Mouse (Mus musculus) gastrocnemius, adult 18-20 months (tissue): ENCODE data around the gene Macrod2. TPM values are rescaled to one million over a fixed set of nuclear protein-coding genes. Genes with fewer than 3 reads are reported as not detected.
A peak's percentile ranks its signal among the peaks of the same experiment; 100 is the strongest.

Experiments
- DNase-seq: peaks from one replicate; pipeline ENCODE4 v3.0.0; 2021; ENCODE audit warnings: low spot score
- total RNA-seq, 2 experiments: library from RNA; stranded (reverse); gene quantifications; 2 replicates each; pipeline ENCODE4 v1.2.3; 2021

Gene Macrod2
- total RNA-seq, 2 experiments from 2014 or later = 16.6 to 19.0 TPM

DNA sequence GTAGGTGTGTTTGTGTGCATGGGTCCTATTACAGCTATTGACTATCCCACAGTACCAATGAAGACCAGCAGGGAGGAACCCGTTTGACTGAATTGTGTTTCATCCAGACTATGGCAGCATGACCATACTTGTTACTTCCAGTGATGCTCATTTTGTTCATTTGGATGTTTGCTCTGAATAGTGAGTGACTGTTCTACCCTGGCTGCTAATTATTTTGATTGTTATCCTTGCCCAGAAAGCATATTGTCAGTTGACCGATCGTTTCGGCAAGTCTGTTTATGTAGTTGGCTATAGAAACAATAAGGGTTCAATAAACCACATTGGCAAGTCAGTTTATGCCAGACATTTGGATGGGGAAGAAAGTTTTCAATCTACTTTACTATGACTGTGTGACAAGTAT lies 510.2 kb downstream of the Macrod2 start:
- DNase-seq = no peak

DNA sequence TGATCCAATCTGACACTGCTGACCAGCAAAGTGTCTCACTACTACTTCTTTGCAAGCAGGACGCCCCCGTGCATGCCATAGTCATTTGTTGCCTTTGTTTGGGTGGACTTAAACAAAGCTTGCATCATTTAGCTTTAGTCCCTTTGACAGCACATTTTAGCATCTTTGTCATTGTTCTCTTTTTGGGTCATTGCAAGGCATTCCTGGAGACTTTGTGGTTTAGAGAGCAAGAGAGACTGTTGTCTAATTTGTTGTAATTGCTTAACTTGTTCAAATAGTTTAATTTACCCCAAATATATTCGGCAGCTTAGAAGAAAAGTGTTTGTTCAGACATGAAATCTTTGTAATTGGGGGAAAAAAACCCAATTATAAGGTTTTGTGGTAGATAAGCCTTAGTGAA lies 511.0 kb downstream of the Macrod2 start:
- no peak for DNase-seq

DNA sequence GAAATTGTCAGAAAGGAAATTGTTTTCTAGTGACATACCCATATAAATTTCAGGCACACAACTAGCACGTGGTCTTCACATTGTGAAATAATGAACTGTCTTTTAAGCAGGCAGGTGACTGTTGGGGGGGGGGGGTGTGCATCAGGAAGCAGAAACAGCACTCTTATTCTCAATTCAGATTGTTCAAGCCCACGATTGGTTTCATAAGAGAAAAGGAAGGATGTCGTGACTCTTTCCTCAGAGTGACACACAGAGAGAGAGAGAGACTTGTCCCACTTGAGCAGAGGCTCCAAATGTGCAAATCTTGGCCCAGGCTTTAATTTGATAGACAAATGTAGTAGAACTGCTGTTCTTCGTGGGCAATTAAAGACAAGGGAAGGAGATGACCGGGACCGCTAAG lies 516.4 kb downstream of the Macrod2 start:
- DNase-seq = no peak

DNA sequence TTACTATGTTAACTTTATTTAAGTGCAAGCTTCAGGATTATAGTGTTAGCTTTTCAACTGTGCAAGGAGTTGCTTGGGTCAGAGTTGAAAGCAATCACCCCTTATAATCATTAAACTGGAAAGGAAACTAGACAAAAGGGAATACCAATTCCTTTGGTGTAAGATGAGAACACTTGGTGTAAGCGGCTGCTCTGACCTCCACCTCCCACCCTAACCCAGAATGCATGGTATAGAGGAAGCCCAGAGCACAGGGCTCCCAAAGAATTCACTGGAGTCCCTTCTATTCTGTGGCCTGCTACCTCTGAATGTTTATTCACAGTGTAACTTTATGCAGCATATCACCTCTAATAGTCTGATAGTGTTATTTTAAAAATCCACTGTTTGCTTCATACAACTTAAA lies 517.1 kb downstream of the Macrod2 start:
- DNase-seq = no peak

DNA sequence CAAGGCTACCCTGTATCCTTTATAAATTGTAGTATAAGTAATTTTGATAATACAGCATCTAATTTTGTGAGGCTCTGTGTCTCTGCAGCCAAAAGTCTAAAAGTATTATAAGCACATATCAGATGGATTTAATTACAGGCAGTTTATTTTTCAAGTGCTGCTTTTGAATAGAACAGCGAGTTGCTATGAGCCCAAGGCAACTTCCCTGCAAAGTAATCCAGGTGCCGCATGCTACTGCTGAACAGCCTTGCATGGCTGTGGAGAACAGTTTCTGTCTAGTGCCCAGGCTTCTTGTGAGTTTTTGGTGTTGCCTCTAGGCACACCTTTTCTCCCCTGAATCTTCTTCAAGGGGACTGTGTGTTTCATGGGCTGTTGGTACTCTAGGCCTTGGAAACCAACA lies 517.8 kb downstream of the Macrod2 start:
- no peak for DNase-seq

DNA sequence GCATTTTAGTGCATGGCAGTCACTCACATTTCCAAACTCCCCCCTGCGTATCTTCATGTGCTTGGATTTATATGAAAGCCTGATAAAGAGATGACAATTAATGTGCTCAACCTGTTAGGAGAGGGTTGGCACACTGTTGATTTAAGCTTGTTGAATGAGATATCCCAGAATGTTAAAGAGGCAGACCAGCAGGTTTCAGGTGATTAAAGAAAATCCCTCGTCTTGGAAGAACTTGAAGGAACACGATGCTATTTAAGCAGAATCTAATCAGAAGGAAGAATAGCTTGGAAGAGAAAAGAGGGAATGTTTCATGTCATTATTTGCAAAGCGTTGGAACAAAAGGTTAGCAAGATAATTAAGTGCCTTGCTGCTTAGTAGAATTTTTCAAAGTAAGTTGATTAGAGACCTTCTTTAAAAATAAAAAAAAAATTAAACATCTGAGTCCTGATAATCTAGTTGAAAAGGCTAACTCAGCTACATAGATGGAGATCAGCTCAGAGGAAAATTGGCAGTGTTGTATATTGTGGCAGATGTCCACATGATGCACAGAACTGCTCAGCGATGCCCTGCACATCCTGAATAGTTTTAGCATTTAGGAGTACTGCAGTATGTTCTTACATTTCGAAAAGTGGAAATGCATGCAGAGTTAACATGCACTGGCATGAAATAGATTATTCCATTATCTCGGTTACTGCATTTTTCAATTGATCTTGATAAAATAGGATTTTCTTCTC lies 518.7 kb downstream of the Macrod2 start:
- no peak for DNase-seq

DNA sequence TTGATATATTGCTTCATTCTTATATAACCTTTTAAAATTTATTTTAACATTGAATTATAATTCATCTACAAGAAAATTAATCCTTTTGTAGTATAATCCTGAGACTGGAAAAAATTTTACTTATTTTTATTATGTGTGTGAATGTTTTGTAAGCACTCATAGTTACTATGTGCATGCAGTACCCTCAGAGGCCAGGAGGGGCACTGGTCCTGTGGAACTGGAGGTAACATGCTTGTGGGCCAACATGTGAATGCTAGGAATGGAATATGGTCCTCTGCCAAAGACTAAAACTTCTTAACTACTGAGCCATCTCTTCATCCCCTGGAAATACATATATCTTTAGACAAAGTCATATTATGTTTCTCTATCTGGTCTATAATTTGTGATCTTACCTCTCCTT lies 531.8 kb downstream of the Macrod2 start:
- DNase-seq = no peak

GRCm38 (mm10) chr2:140934483-140934882 lies 539.4 kb downstream of the Macrod2 start:
- DNase-seq = no peak

DNA sequence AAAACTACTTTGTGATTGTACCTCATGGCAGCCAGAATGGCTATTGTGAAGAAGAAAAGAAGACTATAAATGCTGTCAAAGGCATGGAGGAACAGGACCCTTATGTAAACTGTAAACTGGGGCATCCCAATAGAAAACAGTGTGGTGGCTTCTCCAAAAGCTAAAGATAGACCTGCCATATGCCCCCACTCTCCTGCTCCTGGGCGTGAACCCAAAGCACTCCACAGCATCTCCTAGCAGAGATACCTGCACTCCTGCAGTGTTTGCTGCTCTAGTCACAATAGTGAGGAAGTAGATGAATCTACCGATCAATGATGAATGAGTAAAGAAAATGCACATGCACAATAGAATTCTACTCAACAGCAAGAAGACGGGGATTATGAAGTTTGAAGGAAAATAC lies 554.4 kb downstream of the Macrod2 start:
- no peak for DNase-seq

DNA sequence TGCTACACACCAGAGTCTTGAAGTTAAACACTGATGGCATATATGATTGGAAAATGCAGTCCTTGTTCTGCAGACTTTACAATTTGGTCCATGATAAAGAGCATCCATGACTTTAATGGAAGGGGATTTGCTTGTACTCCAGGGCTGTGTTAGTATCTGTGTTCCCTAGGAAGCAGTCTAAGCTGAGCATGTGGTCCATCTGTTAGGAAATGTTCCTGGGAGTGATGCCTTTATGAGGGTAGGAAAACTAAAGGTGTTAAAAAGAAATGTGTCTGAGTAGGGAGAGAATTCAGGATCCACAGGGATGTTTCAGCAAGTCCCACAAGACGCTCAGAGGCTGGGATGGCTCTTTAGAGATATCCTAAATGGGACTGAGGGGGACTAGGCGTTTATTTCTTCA lies 564.1 kb downstream of the Macrod2 start:
- DNase-seq = no peak

GRCm38 (mm10) chr2:140970181-140970580 lies 575.1 kb downstream of the Macrod2 start:
- no peak for DNase-seq

GRCm38 (mm10) chr2:140971845-140972244 lies 576.7 kb downstream of the Macrod2 start:
- DNase-seq = no peak

- no peak for DNase-seq
These were observed 590.7 kb downstream of the Macrod2 start for GRCm38 (mm10) chr2:140985670-140986372.

GRCm38 (mm10) chr2:141003846-141004245 lies 608.7 kb downstream of the Macrod2 start:
- no peak for DNase-seq

DNA sequence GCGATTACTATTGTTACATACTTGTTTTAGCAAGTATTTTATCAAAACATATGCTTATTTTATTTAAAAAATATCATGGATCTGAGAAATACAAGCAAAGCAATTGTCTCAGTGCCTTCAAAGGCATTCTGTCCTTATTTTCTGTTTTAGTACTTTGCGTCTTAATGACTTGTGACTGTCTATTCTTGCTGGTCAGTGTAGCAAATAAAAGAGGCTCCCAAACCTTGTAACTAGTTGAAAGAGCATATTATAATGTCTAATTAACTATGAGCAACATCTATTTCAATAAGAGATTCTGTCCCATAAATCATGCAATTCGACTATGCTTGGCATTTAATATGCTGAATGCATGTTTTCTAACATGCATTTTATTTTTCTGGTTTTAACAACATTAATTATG lies 609.2 kb downstream of the Macrod2 start:
- no peak for DNase-seq

- no peak for DNase-seq
These were observed 610.5 kb downstream of the Macrod2 start for GRCm38 (mm10) chr2:141005616-141006015.

DNA sequence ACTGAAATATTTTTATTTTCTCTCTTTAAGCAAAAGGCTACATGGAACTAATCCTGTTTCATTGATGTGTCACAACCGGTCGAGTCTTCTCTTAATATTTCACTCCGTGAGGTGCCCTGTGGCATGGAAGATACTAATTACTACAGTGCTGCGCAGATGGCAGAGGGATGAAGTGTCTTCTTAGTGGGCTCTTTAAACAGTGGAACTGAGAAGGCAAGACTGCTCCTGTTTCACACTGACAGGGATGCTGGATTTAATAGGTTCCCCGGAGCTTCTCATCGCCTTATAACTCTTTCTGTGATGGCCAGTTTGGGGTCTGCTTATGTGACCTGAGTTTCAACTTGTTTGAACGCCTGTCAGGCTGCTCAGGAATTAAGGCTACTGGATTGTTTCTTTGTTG lies 612.6 kb downstream of the Macrod2 start:
- DNase-seq = no peak

- DNase-seq = no peak
These were observed 613.3 kb downstream of the Macrod2 start for GRCm38 (mm10) chr2:141008458-141008857.

- DNase-seq = peak; percentile 8
These were observed 618.5 kb downstream of the Macrod2 start for GRCm38 (mm10) chr2:141013443-141014165.

DNA sequence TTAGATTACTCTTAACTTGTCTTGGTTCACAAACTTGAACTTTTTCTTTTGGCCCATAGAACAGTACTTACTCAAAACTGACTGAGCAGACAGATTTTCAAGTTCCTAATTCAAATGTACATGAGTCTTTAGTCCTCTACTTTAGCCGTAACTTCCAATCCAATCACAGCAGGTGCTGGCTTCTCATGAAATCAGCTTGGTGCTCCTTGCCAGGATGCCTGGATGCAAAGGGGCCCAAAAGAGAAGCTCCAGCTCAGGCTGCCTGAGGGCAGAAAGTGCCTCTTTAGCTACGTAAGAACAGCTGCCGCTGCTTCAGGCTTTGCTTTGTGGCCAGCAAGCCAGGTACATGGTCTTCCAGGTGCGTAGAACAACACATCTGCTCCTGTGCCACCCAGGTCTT lies 627.9 kb downstream of the Macrod2 start:
- DNase-seq = no peak

DNA sequence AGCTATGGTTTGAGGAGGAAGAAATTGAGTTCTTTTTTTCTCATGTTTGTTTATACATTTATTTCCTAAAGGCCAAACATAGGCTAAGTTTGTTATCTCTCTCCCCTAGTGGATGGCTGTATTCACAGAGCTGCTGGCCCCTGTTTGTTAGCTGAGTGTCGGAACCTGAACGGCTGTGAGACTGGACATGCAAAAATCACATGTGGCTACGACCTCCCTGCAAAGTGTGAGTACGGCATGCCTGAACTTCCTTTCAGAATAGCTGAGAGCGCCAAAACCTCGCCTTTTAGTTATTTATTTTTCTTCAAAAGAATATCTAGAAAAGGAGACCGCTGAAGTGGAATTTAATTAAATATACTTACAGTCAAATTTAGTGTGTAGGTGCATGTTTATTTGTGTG lies 628.8 kb downstream of the Macrod2 start:
- no peak for DNase-seq

DNA sequence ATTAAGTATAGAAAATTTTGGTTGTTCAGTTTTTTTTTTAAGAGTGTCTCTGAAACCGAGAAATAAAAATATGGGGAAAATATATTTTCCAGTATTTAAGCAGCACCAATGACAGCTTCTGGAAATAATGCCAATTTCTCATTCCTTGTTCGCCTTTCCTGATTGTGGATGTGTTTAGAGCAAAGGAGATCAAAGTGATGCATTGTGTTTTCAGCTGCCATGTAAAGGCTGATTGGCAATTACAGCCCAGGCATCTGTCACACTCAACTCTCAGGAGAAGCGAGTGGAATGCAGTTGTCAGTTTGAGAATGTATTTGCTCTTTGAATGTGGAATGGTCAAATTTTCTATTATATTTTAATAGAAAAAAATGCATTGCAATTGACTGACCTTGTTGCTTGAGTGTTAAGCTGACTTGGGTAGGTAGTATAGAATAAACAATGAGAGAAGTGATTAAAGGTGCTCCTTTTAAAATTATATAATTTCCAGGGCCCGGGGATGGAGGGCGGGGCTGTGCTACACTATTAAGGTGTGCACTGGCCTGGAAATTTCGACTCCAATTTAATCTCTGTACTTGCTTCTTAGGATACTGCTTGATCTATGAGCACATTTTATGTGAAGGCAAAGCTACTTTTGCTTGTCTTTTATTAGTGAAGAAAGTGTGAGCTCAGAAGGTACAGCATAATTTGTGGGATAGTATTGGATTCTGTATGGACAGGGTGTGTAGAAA lies 629.4 kb downstream of the Macrod2 start:
- no peak for DNase-seq
